Mouse (Mus musculus): ENCODE results near the gene Nkain4. TPM values are rescaled to one million over a fixed set of nuclear protein-coding genes. Genes with fewer than 3 reads are reported as not detected.

The Nkain4 gene
- polyA plus RNA-seq, 1 experiment = 123 TPM

- TF ChIP-seq CTCF (IDR thresholded peaks at IDR 0.05; ENCODE audit: insufficient read depth, low read length) = no peak
- TF ChIP-seq POLR2A (IDR thresholded peaks at IDR 0.05; ENCODE audit: borderline replicate concordance, extremely low read depth, low read depth, low read length) = no peak
- no peak for DNase-seq
- Histone ChIP-seq H3K4me1 (ENCODE audit: control insufficient read depth, insufficient read depth, low read length) (no peaks in the 10 kb centered on the region), H3K4me3 (replicated peaks; ENCODE audit: extremely low read depth, low read depth, low read length) (no peak overlapping the region)
- 2% methylated on average over 37 of the region's 37 CpGs for WGBS
These were observed 63.2 kb downstream of the Nkain4 start for GRCm38 (mm10) chr2:180891075-180891834.

DNA sequence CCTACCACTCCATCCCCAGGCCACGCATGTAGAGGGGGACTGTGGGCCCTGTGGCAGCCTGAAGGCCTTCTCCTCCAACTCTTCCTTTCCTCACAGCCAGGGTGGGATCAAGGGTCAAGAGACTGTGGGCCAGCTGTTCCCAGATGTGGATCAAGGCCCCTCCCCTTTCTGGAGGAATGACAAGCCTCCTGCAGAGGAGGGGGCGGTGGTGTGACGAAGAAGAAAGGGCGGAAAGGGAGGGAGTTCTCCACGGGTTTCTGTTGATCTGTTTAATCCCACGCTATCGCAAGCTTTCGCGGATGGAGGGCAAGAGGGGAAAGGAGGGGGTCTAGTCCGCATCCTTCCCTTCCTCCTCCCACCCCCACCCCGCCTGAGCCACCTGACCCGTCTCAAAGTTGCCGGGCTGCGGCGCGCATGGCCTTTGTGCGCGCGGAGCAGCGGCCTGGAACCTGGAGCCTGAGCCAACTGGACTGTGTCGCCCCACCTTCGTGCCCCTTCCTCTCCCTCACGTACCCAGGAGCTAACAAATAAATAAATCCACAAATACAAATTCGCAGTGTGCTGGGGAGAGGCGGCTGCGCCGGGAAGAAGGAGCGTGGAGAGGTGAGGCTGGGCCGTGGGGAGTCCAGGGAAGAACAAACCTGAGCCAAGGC, 64.0 kb downstream of the Nkain4 start:
- TF ChIP-seq CTCF (IDR thresholded peaks at IDR 0.05; ENCODE audit: insufficient read depth, low read length) (no peak), POLR2A (IDR thresholded peaks at IDR 0.05; ENCODE audit: borderline replicate concordance, extremely low read depth, low read depth, low read length) (no peak)
- no peak for DNase-seq
- Histone ChIP-seq H3K4me3 (replicated peaks; ENCODE audit: extremely low read depth, low read depth, low read length) (no peak overlapping the region), H3K4me1 (ENCODE audit: control insufficient read depth, insufficient read depth, low read length) (no peaks in the 10 kb centered on the region)
- WGBS = 3% methylated on average over 29 of the region's 29 CpGs

GRCm38 (mm10) chr2:180889921-180890280, 64.6 kb downstream of the Nkain4 start:
- 24% methylated on average over 4 of the region's 4 CpGs for WGBS
- no peak overlapping the region for H3K4me3 ChIP-seq (replicated peaks; ENCODE audit: extremely low read depth, low read depth, low read length)
- DNase-seq = no peak
- TF ChIP-seq CTCF (IDR thresholded peaks at IDR 0.05; ENCODE audit: insufficient read depth, low read length) (no peak), POLR2A (IDR thresholded peaks at IDR 0.05; ENCODE audit: borderline replicate concordance, extremely low read depth, low read depth, low read length) (no peak)
- no peaks in the 10 kb centered on the region for H3K4me1 ChIP-seq (ENCODE audit: control insufficient read depth, insufficient read depth, low read length)

- TF ChIP-seq CTCF (IDR thresholded peaks at IDR 0.05; ENCODE audit: insufficient read depth, low read length) (no peak), POLR2A (IDR thresholded peaks at IDR 0.05; ENCODE audit: borderline replicate concordance, extremely low read depth, low read depth, low read length) (no peak)
These were observed 65.1 kb downstream of the Nkain4 start for GRCm38 (mm10) chr2:180889271-180889920.

DNA sequence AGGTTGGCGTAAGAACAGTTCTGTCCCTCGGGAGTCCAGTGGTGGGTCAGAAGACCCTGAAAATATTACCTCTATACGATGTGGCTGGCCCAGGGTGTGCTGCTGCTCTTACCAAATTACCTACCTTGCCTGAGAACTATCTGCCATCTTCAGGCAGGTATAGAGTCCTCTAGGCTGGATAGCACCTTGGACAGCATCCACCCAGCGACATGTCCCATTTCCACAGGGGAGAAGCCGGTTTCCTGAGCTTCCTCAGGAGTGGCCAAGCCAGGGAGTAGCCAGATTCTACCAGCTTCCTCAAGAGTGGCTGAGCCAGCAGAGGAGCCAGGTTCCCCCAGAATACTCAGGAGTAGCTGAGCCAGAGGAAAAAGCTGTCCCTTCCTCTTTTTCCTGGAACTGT, 69.2 kb downstream of the Nkain4 start:
- no peak overlapping the region for H3K4me3 ChIP-seq (replicated peaks; ENCODE audit: extremely low read depth, low read depth, low read length)
- no peak for DNase-seq
- 50% methylated on average over 5 of the region's 5 CpGs for WGBS
- TF ChIP-seq CTCF (IDR thresholded peaks at IDR 0.05; ENCODE audit: insufficient read depth, low read length) (no peak), POLR2A (IDR thresholded peaks at IDR 0.05; ENCODE audit: borderline replicate concordance, extremely low read depth, low read depth, low read length) (no peak)
- no peaks in the 10 kb centered on the region for H3K4me1 ChIP-seq (ENCODE audit: control insufficient read depth, insufficient read depth, low read length)

More at GRCm38 (mm10) chr2:180889271-180889920, 65.1 kb downstream of the Nkain4 start:
- DNase-seq = no peak
- WGBS = 19% methylated on average over 19 of the region's 19 CpGs
- Histone ChIP-seq H3K4me3 (replicated peaks; ENCODE audit: extremely low read depth, low read depth, low read length) (no peak overlapping the region), H3K4me1 (ENCODE audit: control insufficient read depth, insufficient read depth, low read length) (no peaks in the 10 kb centered on the region)

Other genes with a start within 250 kb of the Nkain4 start
- 10.9 and 17.4 TPM in 2 replicates for gene Dido1, start 244.7 kb downstream of the Nkain4 start, polyA plus RNA-seq (2012; rRNA removed)
- 16.6 and 27.8 TPM in 2 replicates for gene Gid8, start 244.6 kb downstream of the Nkain4 start, polyA plus RNA-seq (2012; rRNA removed)
- 10.1 and 10.2 TPM in 2 replicates for gene Slc17a9, start 229.4 kb downstream of the Nkain4 start, polyA plus RNA-seq (2012; rRNA removed)
- not detected in 2 replicates for gene Bhlhe23, start 177.8 kb downstream of the Nkain4 start, polyA plus RNA-seq (2012; rRNA removed)
- 28.2 and 42.9 TPM in 2 replicates for gene Ythdf1, start 33.8 kb downstream of the Nkain4 start, polyA plus RNA-seq (2012; rRNA removed)
- not detected in 2 replicates for gene Birc7, start 25.7 kb downstream of the Nkain4 start, polyA plus RNA-seq (2012; rRNA removed)
- gene Arfgap1, start 12.5 kb upstream of the Nkain4 start, polyA plus RNA-seq (2012; rRNA removed) = 38.6 and 46.3 TPM in 2 replicates
- 3.2 TPM in 2 replicates for gene Col20a1, start 31.8 kb upstream of the Nkain4 start, polyA plus RNA-seq (2012; rRNA removed)
- gene Chrna4, start 88.8 kb upstream of the Nkain4 start, polyA plus RNA-seq (2012; rRNA removed) = 0.02 TPM in 1 of 2 replicates, not detected in the other
- 0.02 TPM in 2 replicates for gene Kcnq2, start 180.6 kb upstream of the Nkain4 start, polyA plus RNA-seq (2012; rRNA removed)
- 12.6 and 44.1 TPM in 2 replicates for gene Eef1a2, start 202.3 kb upstream of the Nkain4 start, polyA plus RNA-seq (2012; rRNA removed)
- 145 and 157 TPM in 2 replicates for gene Ppdpf, start 232.5 kb upstream of the Nkain4 start, polyA plus RNA-seq (2012; rRNA removed)
- 0.29 and 1.6 TPM in 2 replicates for gene Ptk6, start 248.1 kb upstream of the Nkain4 start, polyA plus RNA-seq (2012; rRNA removed)